Mouse (Mus musculus) heart, embryonic 15.5 days (tissue): ENCODE results near the gene Mettl23. TPM values are rescaled to one million over a fixed set of nuclear protein-coding genes. Genes with fewer than 3 reads are reported as not detected.

Experiments used
- ATAC-seq: fragments of 200-750 bp; cut with Nextera tagmentation; replicated peaks from 2 replicates; pipeline ENCODE4 v1.8.0; 2017; ENCODE audit warnings: low read depth, moderate TSS enrichment; ENCODE audit not compliant: insufficient number of reproducible peaks, insufficient read depth, low FRiP score
- H3K27ac ChIP-seq: fragments of 300-500 bp; sonication (generic); 2 replicates; pipeline ENCODE4 v1.5.1; 2015; ENCODE audit warnings: mild to moderate bottlenecking, inconsistent platforms
- H3K27me3 ChIP-seq: fragments of 300-500 bp; sonication (generic); 2 replicates; pipeline ENCODE4 v1.6.1; 2015; ENCODE audit warnings: inconsistent platforms
- H3K36me3 ChIP-seq: fragments of 300-500 bp; sonication (generic); 2 replicates; pipeline ENCODE4 v1.6.1; 2015; ENCODE audit warnings: mild to moderate bottlenecking, inconsistent platforms
- H3K4me1 ChIP-seq: fragments of 300-500 bp; sonication (generic); replicated peaks from 2 replicates; pipeline ENCODE4 v1.6.1; 2015; ENCODE audit warnings: inconsistent platforms
- H3K4me2 ChIP-seq: fragments of 300-500 bp; sonication (generic); 2 replicates; pipeline ENCODE4 v1.6.1; 2015; ENCODE audit warnings: inconsistent platforms, mild to moderate bottlenecking, moderate library complexity
- H3K4me3 ChIP-seq: fragments of 300-500 bp; sonication (generic); 2 replicates; pipeline ENCODE4 v1.5.1; 2015; ENCODE audit warnings: mild to moderate bottlenecking, inconsistent platforms
- H3K9ac ChIP-seq: fragments of 300-500 bp; sonication (generic); 2 replicates; pipeline ENCODE4 v1.6.1; 2015; ENCODE audit warnings: mild to moderate bottlenecking, inconsistent platforms
- H3K9me3 ChIP-seq: fragments of 300-500 bp; sonication (generic); replicated peaks from 2 replicates; pipeline ENCODE4 v1.6.1; 2016; ENCODE audit warnings: inconsistent platforms
- WGBS: fragments of 180-500 bp; shearing (Covaris S2); methylation state at CpG from one replicate; pipeline ENCODE4 v1.1.7; 2015; ENCODE audit warnings: mixed read lengths; 5-methylcytosine and 5-hydroxymethylcytosine counted together
- polyA plus RNA-seq: library from polyadenylated mRNA; unstranded; fragments of >200 nt; fragmentation: Nextera tagmentation; extraction: Ambion mirVana; gene quantifications from 2 replicates; pipeline ENCODE4 v1.2.1, GENCODE M21; 2015

Mettl23 gene
- polyA plus RNA-seq, 1 experiment from 2014 or later = 63.4 TPM

GRCm38 (mm10) chr11:116868129-116868528 is 25.1 kb downstream of the Mettl23 start:
- Histone ChIP-seq H3K27ac (peak overlapping the region; percentile 61), H3K36me3 (peaks cover 50% of the 10 kb centered on the region), H3K4me3 (no peak overlapping the region), H3K27me3 (no peaks in the 10 kb centered on the region), H3K4me2 (no peak overlapping the region), H3K9ac (no peak overlapping the region), H3K4me1 (peaks cover 17% of the 10 kb centered on the region), H3K9me3 (no peaks in the 10 kb centered on the region)
- 56% methylated on average over 3 of the region's 3 CpGs for WGBS
- ATAC-seq = no peak

GRCm38 (mm10) chr11:116869223-116869622 is 26.1 kb downstream of the Mettl23 start:
- no peak overlapping the region for H3K4me3 ChIP-seq
- no peaks in the 10 kb centered on the region for H3K9me3 ChIP-seq
- 75% methylated on average over 8 of the region's 8 CpGs for WGBS
- no peak overlapping the region for H3K9ac ChIP-seq
- no peak for ATAC-seq
- no peak overlapping the region for H3K27ac ChIP-seq
- H3K27me3 ChIP-seq = no peaks in the 10 kb centered on the region
- no peak overlapping the region for H3K4me2 ChIP-seq
- H3K36me3 ChIP-seq = peaks cover 61% of the 10 kb centered on the region
- peaks cover 13% of the 10 kb centered on the region for H3K4me1 ChIP-seq

- no peak overlapping the region for H3K4me2 ChIP-seq
- no peaks in the 10 kb centered on the region for H3K9me3 ChIP-seq
- H3K4me3 ChIP-seq = no peak overlapping the region
- H3K36me3 ChIP-seq = peaks cover 65% of the 10 kb centered on the region
- no peak for ATAC-seq
- H3K9ac ChIP-seq = no peak overlapping the region
- no peak overlapping the region for H3K27ac ChIP-seq
- WGBS = 74% methylated on average over 4 of the region's 4 CpGs
- H3K4me1 ChIP-seq = peaks cover 9% of the 10 kb centered on the region
- H3K27me3 ChIP-seq = no peaks in the 10 kb centered on the region
These were observed 26.6 kb downstream of the Mettl23 start for GRCm38 (mm10) chr11:116869641-116870040.

GRCm38 (mm10) chr11:116871538-116871937 is 28.5 kb downstream of the Mettl23 start:
- Histone ChIP-seq H3K4me2 (no peak overlapping the region), H3K4me3 (no peak overlapping the region), H3K27me3 (no peaks in the 10 kb centered on the region), H3K27ac (no peak overlapping the region), H3K9ac (no peak overlapping the region), H3K36me3 (peaks cover 57% of the 10 kb centered on the region), H3K4me1 (peaks cover 5% of the 10 kb centered on the region; the same call in 1 of the 2 replicates), H3K9me3 (no peaks in the 10 kb centered on the region)
- ATAC-seq = no peak
- 89% methylated on average over 9 of the region's 9 CpGs for WGBS

GRCm38 (mm10) chr11:116873987-116874386 is 30.9 kb downstream of the Mettl23 start:
- WGBS = 91% methylated on average over 20 of the region's 20 CpGs
- Histone ChIP-seq H3K36me3 (peaks cover 49% of the 10 kb centered on the region), H3K9me3 (no peaks in the 10 kb centered on the region), H3K4me2 (no peak overlapping the region), H3K27me3 (no peaks in the 10 kb centered on the region), H3K9ac (no peak overlapping the region), H3K4me3 (no peak overlapping the region), H3K4me1 (no peaks in the 10 kb centered on the region), H3K27ac (no peak overlapping the region)
- no peak for ATAC-seq

GRCm38 (mm10) chr11:116878454-116878853 is 35.4 kb downstream of the Mettl23 start:
- ATAC-seq = no peak
- 88% methylated on average over 8 of the region's 8 CpGs for WGBS

GRCm38 (mm10) chr11:116880839-116881238 is 37.8 kb downstream of the Mettl23 start:
- Histone ChIP-seq H3K4me3 (no peak overlapping the region), H3K27ac (no peak overlapping the region), H3K9ac (no peak overlapping the region), H3K27me3 (peaks cover 4% of the 10 kb centered on the region; the same call in 1 of the 2 replicates), H3K36me3 (peaks cover under 1% of the 10 kb centered on the region; the same call in 1 of the 2 replicates), H3K4me1 (peaks cover 6% of the 10 kb centered on the region), H3K4me2 (no peak overlapping the region), H3K9me3 (no peaks in the 10 kb centered on the region)
- no peak for ATAC-seq
- WGBS = 72% methylated on average over 7 of the region's 7 CpGs

More at GRCm38 (mm10) chr11:116878454-116878853, 35.4 kb downstream of the Mettl23 start:
- no peak overlapping the region for H3K4me2 ChIP-seq
- no peaks in the 10 kb centered on the region for H3K27me3 ChIP-seq
- no peaks in the 10 kb centered on the region for H3K9me3 ChIP-seq
- H3K4me1 ChIP-seq = no peaks in the 10 kb centered on the region
- no peak overlapping the region for H3K9ac ChIP-seq
- H3K36me3 ChIP-seq = peaks cover 20% of the 10 kb centered on the region
- no peak overlapping the region for H3K27ac ChIP-seq
- no peak overlapping the region for H3K4me3 ChIP-seq

- no peak overlapping the region for H3K4me3 ChIP-seq
- H3K27me3 ChIP-seq = peaks cover 7% of the 10 kb centered on the region; the same call in 1 of the 2 replicates
- H3K4me2 ChIP-seq = no peak overlapping the region
- no peaks in the 10 kb centered on the region for H3K36me3 ChIP-seq
- WGBS = 68% methylated on average over 5 of the region's 5 CpGs
- no peak for ATAC-seq
- no peaks in the 10 kb centered on the region for H3K9me3 ChIP-seq
- peaks cover 7% of the 10 kb centered on the region for H3K4me1 ChIP-seq
- no peak overlapping the region for H3K9ac ChIP-seq
- H3K27ac ChIP-seq = no peak overlapping the region
These were observed 38.4 kb downstream of the Mettl23 start for GRCm38 (mm10) chr11:116881440-116881839.

- Histone ChIP-seq H3K27me3 (peaks cover 15% of the 10 kb centered on the region), H3K27ac (no peak overlapping the region), H3K4me3 (no peak overlapping the region), H3K4me1 (peaks cover 7% of the 10 kb centered on the region), H3K9me3 (no peaks in the 10 kb centered on the region), H3K36me3 (no peaks in the 10 kb centered on the region), H3K9ac (no peak overlapping the region), H3K4me2 (no peak overlapping the region)
- ATAC-seq = no peak
- WGBS = 77% methylated on average over 10 of the region's 10 CpGs
These were observed 39.4 kb downstream of the Mettl23 start for GRCm38 (mm10) chr11:116882446-116882845.

- H3K27ac ChIP-seq = no peak overlapping the region
- no peak overlapping the region for H3K4me3 ChIP-seq
- no peaks in the 10 kb centered on the region for H3K9me3 ChIP-seq
- ATAC-seq = no peak
- H3K4me1 ChIP-seq = peaks cover 7% of the 10 kb centered on the region
- H3K4me2 ChIP-seq = no peak overlapping the region
- peaks cover 21% of the 10 kb centered on the region for H3K27me3 ChIP-seq
- 88% methylated on average over 6 of the region's 6 CpGs for WGBS
- no peak overlapping the region for H3K9ac ChIP-seq
- no peaks in the 10 kb centered on the region for H3K36me3 ChIP-seq
These were observed 41.0 kb downstream of the Mettl23 start for GRCm38 (mm10) chr11:116884061-116884460.

- Histone ChIP-seq H3K4me1 (peaks cover 7% of the 10 kb centered on the region), H3K4me2 (peak overlapping the region; percentile 70), H3K9me3 (no peaks in the 10 kb centered on the region), H3K27ac (no peak overlapping the region), H3K36me3 (no peaks in the 10 kb centered on the region), H3K9ac (peak overlapping the region; percentile 35), H3K27me3 (peaks cover 21% of the 10 kb centered on the region), H3K4me3 (peak overlapping the region; percentile 43)
- ATAC-seq = peak; percentile 51; the same call in 1 of the 2 replicates
- 4% methylated on average over 28 of the region's 28 CpGs for WGBS
These were observed 42.4 kb downstream of the Mettl23 start for GRCm38 (mm10) chr11:116885275-116886151.

- Histone ChIP-seq H3K27me3 (peaks cover 21% of the 10 kb centered on the region), H3K9ac (no peak overlapping the region), H3K4me2 (no peak overlapping the region), H3K27ac (no peak overlapping the region), H3K36me3 (no peaks in the 10 kb centered on the region), H3K9me3 (no peaks in the 10 kb centered on the region), H3K4me3 (no peak overlapping the region), H3K4me1 (peaks cover 7% of the 10 kb centered on the region)
- 60% methylated on average over 5 of the region's 5 CpGs for WGBS
- ATAC-seq = no peak
These were observed 44.1 kb downstream of the Mettl23 start for GRCm38 (mm10) chr11:116887136-116887535.
